Mouse (Mus musculus) thymus, adult 2 months (tissue): ENCODE results near the gene Wwtr1. TPM values are rescaled to one million over a fixed set of nuclear protein-coding genes. Genes with fewer than 3 reads are reported as not detected.

Experiments used
- DNase-seq: peaks from one replicate; pipeline ENCODE4 v3.0.0; 2021
- H3K27ac ChIP-seq: fragments of 200-500 bp; 2 replicates; pipeline ENCODE4 v1.5.1; 2012; ENCODE audit warnings: low read length, control low read depth; ENCODE audit not compliant: control insufficient read depth, insufficient read depth
- H3K27me3 ChIP-seq: fragments of 200-500 bp; 2 replicates; pipeline ENCODE4 v1.6.1; 2012; ENCODE audit warnings: mild to moderate bottlenecking, low read length, moderate library complexity, mixed read lengths; ENCODE audit not compliant: control insufficient read depth, insufficient read depth
- H3K36me3 ChIP-seq: fragments of 200-500 bp; 2 replicates; pipeline ENCODE4 v1.6.1; 2012; ENCODE audit warnings: mild to moderate bottlenecking, low read length, moderate library complexity; ENCODE audit not compliant: control insufficient read depth, insufficient read depth
- H3K4me1 ChIP-seq: fragments of 200-500 bp; replicated peaks from 2 replicates; pipeline ENCODE4 v1.6.1; 2012; ENCODE audit warnings: low read length; ENCODE audit not compliant: control insufficient read depth, insufficient read depth
- H3K4me3 ChIP-seq: fragments of 200-500 bp; 2 replicates; pipeline ENCODE4 v1.5.1; 2012; ENCODE audit warnings: mild to moderate bottlenecking, low read length, control low read depth, moderate library complexity; ENCODE audit not compliant: control insufficient read depth, insufficient read depth
- CTCF ChIP-seq: fragments of 200-500 bp; IDR thresholded peaks from 2 replicates; pipeline ENCODE4 v1.5.1; 2012; ENCODE audit warnings: mild to moderate bottlenecking, control low read depth, low read length, moderate library complexity, borderline replicate concordance; ENCODE audit not compliant: control insufficient read depth, poor library complexity, insufficient read depth; ENCODE audit errors: extremely low read depth
- POLR2A ChIP-seq: fragments of 200-500 bp; IDR thresholded peaks from 2 replicates; pipeline ENCODE4 v1.6.1; 2012; ENCODE audit warnings: mild to moderate bottlenecking, low read length, control low read depth, moderate library complexity; ENCODE audit not compliant: control insufficient read depth, poor library complexity, insufficient read depth; ENCODE audit errors: extremely low read depth
- WGBS: fragments of 180-500 bp; shearing (Covaris S2); methylation state at CpG from one replicate; pipeline ENCODE4 v1.1.7; 2018; 5-methylcytosine and 5-hydroxymethylcytosine counted together
- polyA plus RNA-seq: library from polyadenylated mRNA; depleted of rRNA; stranded (reverse); fragments of >200 nt; gene quantifications from 2 replicates; pipeline ENCODE4 v1.2.3, GENCODE M21; 2012

Wwtr1 gene
- polyA plus RNA-seq, 1 experiment: 6.1 TPM

DNA sequence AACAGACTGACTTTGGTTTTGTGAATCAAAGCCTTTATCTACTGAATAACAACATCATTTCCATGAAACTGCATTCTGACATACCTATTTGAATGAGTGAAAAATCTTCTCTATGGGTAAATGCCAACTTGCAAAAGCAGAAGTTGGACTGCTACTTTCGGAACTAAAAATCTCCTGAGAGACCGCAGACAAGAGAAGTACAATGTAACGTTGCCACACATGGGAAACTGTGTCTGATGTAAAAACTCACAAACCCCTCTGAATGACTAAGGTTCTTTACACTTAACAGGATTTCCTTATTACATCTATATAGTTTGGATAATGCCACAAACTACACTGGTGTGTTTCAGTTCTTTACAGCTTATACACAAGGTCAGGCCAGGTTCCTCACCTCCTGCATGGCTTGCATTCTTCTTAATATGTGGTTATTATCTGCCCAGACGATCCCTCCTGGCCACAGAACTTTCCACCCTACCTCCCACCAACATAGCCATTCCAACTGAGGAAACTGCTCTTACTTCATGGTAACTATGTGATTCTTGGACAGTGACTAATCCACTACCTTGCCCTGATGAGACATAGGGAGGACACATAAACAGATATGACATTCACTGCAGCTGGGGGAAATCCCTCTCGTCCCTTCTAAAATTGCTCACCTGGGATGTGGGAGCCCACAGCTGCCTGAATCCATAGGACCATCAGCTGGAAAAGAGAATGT, 25.1 kb downstream of the Wwtr1 start:
- no peak overlapping the region; the same call in 1 of the 2 replicates for H3K27ac ChIP-seq
- DNase-seq: no peak
- H3K4me3 ChIP-seq: no peak overlapping the region
- WGBS: 25% methylated on average over 5 of the region's 5 CpGs
- H3K36me3 ChIP-seq: no peaks in the 10 kb centered on the region
- TF ChIP-seq CTCF (no peak), POLR2A (no peak)
- H3K4me1 ChIP-seq: no peaks in the 10 kb centered on the region
- H3K27me3 ChIP-seq: no peaks in the 10 kb centered on the region

DNA sequence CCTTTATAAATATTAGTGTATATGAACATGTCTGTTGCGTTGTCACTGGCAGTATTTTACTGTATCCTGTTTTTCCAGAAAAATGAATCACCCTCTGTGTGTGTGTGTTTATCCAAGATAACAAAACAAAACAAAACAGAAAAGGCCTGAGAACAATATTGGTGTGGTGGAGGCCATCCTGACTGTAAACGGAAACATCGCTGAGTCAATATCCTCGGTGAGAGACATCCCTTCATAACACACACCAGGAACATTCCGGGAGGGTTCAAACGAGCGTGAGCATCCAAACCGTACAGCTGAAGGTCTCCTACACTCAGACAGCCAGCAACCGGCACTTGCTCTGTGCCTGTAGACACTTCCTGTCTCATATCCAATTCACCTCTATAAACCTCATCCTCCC, 31.6 kb downstream of the Wwtr1 start:
- no peaks in the 10 kb centered on the region for H3K27me3 ChIP-seq
- TF ChIP-seq POLR2A: no peak
- TF ChIP-seq CTCF: no peak
- 17% methylated on average over 9 of the region's 9 CpGs for WGBS
- no peaks in the 10 kb centered on the region for H3K36me3 ChIP-seq
- H3K4me3 ChIP-seq: no peak overlapping the region
- DNase-seq: no peak
- no peak overlapping the region for H3K27ac ChIP-seq
- H3K4me1 ChIP-seq: no peaks in the 10 kb centered on the region

DNA sequence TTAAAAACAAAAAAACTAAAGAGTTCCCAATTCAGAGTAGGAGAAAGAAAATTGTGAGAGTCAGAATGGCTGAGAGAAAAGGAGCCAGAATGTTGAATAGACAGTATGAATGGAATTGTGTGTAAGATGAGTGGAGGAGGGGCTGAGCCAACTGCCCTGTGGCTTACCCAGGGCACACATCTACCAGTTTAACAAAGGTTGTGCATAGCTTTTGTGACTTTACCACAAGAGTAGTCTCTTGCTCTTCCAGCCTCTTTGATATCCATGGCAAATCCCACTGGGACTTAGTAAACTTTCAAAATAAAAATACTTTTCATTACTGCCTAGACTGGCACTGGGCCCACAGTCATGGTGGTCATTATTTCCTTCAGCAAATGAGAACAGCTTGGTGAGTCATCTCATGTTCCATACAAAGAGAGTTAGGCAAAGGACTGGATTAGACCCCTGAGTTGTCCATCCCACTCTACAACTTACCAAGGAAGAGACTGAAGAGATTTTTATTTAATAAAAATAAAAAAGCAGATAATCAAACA, 32.8 kb downstream of the Wwtr1 start:
- H3K4me1 ChIP-seq: no peaks in the 10 kb centered on the region
- no peak for TF ChIP-seq POLR2A
- no peak for TF ChIP-seq CTCF
- no peak overlapping the region for H3K4me3 ChIP-seq
- H3K27ac ChIP-seq: no peak overlapping the region
- DNase-seq: no peak
- no peaks in the 10 kb centered on the region for H3K36me3 ChIP-seq
- H3K27me3 ChIP-seq: no peaks in the 10 kb centered on the region

DNA sequence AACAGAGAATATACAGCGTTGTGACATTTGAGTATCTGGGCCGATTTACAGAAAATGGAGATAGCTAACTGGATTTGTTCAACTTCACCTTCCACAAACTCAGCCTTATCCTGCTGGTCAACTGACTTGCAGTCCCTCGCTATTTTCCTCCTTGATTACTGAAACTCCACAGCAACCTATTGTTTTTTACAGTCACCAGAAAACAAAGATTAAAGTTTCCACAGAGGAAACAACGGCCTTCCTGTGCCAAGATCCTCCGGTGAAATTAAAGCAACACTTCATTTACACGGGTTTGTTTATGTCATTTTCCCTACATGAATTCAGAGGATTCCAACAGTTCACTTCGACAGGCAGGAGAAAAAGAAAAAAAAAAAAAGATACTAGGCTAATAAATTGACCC, 34.5 kb downstream of the Wwtr1 start:
- no peak overlapping the region for H3K27ac ChIP-seq
- H3K4me1 ChIP-seq: no peaks in the 10 kb centered on the region
- TF ChIP-seq POLR2A: no peak
- no peak for TF ChIP-seq CTCF
- no peaks in the 10 kb centered on the region for H3K36me3 ChIP-seq
- no peaks in the 10 kb centered on the region for H3K27me3 ChIP-seq
- no peak overlapping the region for H3K4me3 ChIP-seq
- no peak for DNase-seq
- WGBS: 43% methylated on average over 7 of the region's 7 CpGs

DNA sequence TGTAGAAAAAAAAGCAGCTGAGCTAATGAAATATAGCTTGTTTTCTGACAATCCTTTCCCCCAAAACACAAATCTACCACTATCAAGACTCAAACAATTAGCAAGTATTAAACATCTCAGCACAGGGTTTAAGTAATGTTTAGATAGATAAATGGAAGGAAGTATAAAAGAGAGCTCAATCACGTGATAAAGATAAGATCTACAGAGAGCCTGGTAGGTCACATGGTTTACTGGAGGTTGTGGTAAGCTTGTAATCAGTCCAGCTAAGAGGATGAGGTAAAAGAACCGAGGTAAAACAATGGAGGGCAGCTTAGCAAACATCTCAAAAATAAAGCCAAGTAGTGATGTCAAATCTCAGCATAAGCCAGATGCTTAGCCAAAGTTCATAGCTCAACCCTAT, 35.2 kb downstream of the Wwtr1 start:
- H3K27me3 ChIP-seq: no peaks in the 10 kb centered on the region
- no peak for DNase-seq
- H3K27ac ChIP-seq: no peak overlapping the region
- H3K4me1 ChIP-seq: no peaks in the 10 kb centered on the region
- H3K36me3 ChIP-seq: no peaks in the 10 kb centered on the region
- no peak overlapping the region for H3K4me3 ChIP-seq
- TF ChIP-seq CTCF: no peak
- WGBS: 4% methylated on average over 2 of the region's 2 CpGs

DNA sequence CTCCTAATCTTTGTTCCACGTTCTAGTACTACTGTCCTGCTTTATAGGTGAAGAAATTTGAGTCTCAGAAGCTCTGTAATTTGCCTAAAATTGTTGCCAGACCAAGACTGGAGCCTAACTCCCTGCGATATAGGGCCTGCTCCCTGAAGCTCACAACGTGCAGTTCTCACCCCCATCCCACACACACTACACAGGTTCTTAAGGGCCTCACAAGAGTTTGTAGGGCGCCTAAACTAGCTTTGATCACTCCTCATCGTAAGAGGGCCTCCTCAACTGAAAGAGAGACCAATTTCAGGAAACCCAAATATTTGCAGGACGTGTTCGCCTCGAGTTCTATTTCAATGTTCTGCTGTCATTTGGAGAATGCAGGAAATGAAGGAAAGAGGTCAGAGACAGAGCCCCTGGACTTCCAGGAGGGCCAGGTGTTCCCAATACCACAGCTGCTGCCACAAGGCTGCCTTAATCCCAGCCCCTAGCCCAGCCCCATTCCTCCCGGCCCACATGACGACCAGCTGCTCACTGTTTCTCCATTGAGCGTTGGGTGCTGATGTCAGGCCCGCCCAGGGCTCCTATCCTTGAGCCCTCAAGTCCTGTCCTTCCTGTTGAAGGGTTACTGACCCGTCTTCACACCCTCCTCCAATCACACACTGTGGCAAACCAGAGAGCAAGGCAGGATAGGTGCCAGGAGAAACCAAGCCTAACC, 40.1 kb downstream of the Wwtr1 start:
- 80% methylated on average over 13 of the region's 13 CpGs for WGBS
- H3K4me1 ChIP-seq: no peaks in the 10 kb centered on the region
- TF ChIP-seq POLR2A (no peak), CTCF (no peak)
- no peaks in the 10 kb centered on the region for H3K27me3 ChIP-seq
- no peak overlapping the region for H3K27ac ChIP-seq
- no peak overlapping the region for H3K4me3 ChIP-seq
- DNase-seq: no peak
- no peaks in the 10 kb centered on the region for H3K36me3 ChIP-seq

DNA sequence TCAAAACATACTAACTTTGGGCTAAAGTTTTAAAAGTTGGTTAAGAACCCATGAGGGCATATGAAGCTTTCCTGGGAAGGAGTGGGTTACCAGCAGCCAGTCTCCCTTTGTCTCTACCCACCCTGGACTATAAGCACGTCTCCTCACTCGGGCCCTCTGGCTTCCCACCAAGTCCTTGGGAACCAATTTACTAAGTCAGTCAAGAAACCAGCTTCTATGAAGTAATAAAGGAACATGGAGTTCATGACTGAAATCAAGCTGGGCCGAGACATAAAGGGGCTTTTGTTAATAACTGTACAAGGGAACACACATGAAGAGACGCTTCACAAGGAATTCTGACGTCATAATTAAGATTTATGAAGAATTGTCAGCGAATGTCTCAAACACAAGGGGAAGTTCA, 41.3 kb downstream of the Wwtr1 start:
- no peaks in the 10 kb centered on the region for H3K27me3 ChIP-seq
- H3K4me3 ChIP-seq: no peak overlapping the region
- no peak for TF ChIP-seq CTCF
- TF ChIP-seq POLR2A: no peak
- no peak for DNase-seq
- no peaks in the 10 kb centered on the region for H3K4me1 ChIP-seq
- H3K36me3 ChIP-seq: no peaks in the 10 kb centered on the region
- 85% methylated on average over 6 of the region's 6 CpGs for WGBS
- no peak overlapping the region for H3K27ac ChIP-seq
